Mouse (Mus musculus) embryonic facial prominence, embryonic 14.5 days (tissue): ENCODE measurements around the gene Avpr1b. TPM values are rescaled to one million over a fixed set of nuclear protein-coding genes. Genes with fewer than 3 reads are reported as not detected.
A peak's percentile ranks its signal among the peaks of the same experiment; 100 is the strongest.
"Not testable (repeated sequence)": the region's sequence is repeated elsewhere in the genome, so short reads cannot be mapped to it uniquely, and the experiment has no call there.

ENCODE experiments used
- ATAC-seq: fragments of 200-750 bp; cut with Nextera tagmentation; 2 replicates; pipeline ENCODE4 v1.8.0; 2017; ENCODE audit warnings: low read depth, moderate number of reproducible peaks, moderate TSS enrichment
- DNase-seq: peaks from one replicate; pipeline ENCODE4 v3.0.0-alpha.2; 2015; ENCODE audit warnings: low spot score
- H3K27ac ChIP-seq: fragments of 300-500 bp; sonication (generic); replicated peaks from 2 replicates; pipeline ENCODE4 v1.5.1; 2014; ENCODE audit warnings: low read depth, mild to moderate bottlenecking, low read length, moderate library complexity
- H3K27me3 ChIP-seq: fragments of 300-500 bp; sonication (generic); replicated peaks from 2 replicates; pipeline ENCODE4 v1.6.1; 2014; ENCODE audit warnings: low read length; ENCODE audit not compliant: control insufficient read depth, insufficient read depth
- H3K36me3 ChIP-seq: fragments of 300-500 bp; sonication (generic); 2 replicates; pipeline ENCODE4 v1.6.1; 2014; ENCODE audit warnings: low read length, mixed read lengths; ENCODE audit not compliant: control insufficient read depth, insufficient read depth
- H3K4me1 ChIP-seq: fragments of 300-500 bp; sonication (generic); 2 replicates; pipeline ENCODE4 v1.6.1; 2014; ENCODE audit warnings: antibody characterized with exemption, low read length; ENCODE audit not compliant: control insufficient read depth, insufficient read depth
- H3K4me2 ChIP-seq: fragments of 300-500 bp; sonication (generic); 2 replicates; pipeline ENCODE4 v1.6.1; 2014; ENCODE audit warnings: low read depth, mild to moderate bottlenecking, low read length, moderate library complexity, mixed read lengths
- H3K4me3 ChIP-seq: fragments of 300-500 bp; sonication (generic); 2 replicates; pipeline ENCODE4 v1.5.1; 2014; ENCODE audit warnings: low read depth, mild to moderate bottlenecking, low read length
- H3K9ac ChIP-seq: fragments of 300-500 bp; sonication (generic); 2 replicates; pipeline ENCODE4 v1.6.1; 2014; ENCODE audit warnings: low read depth, mild to moderate bottlenecking, low read length, moderate library complexity, mixed read lengths
- H3K9me3 ChIP-seq: fragments of 300-500 bp; sonication (generic); 2 replicates; pipeline ENCODE4 v1.6.1; 2016; ENCODE audit warnings: low read length; ENCODE audit not compliant: control insufficient read depth
- WGBS: fragments of 180-500 bp; shearing (Covaris S2); extraction: QIAGEN DNeasy Blood & Tissue Kit; methylation state at CpG from one replicate; pipeline ENCODE4 v1.1.7; 2014; 5-methylcytosine and 5-hydroxymethylcytosine counted together
- polyA plus RNA-seq: library from polyadenylated mRNA; unstranded; fragments of >200 nt; fragmentation: Nextera tagmentation; extraction: Ambion mirVana; gene quantifications from 2 replicates; pipeline ENCODE4 v1.2.1, GENCODE M21; 2014

Avpr1b gene
- 0.05 and 0.08 TPM in 2 replicates for polyA plus RNA-seq

GRCm38 (mm10) chr1:131598905-131599304 lies at the start of gene Avpr1b:
TSS of gene Avpr1b (plus strand) at chr1:131599239.
- DNase-seq: peak; percentile 28

GRCm38 (mm10) chr1:131551956-131552355 lies 47.1 kb upstream of the Avpr1b start:
- no peak overlapping the region for H3K4me2 ChIP-seq
- no peak for ATAC-seq
- 84% methylated on average over 2 of the region's 2 CpGs for WGBS
- H3K36me3 ChIP-seq: no peaks in the 10 kb centered on the region
- no peaks in the 10 kb centered on the region for H3K9me3 ChIP-seq
- no peak overlapping the region for H3K4me3 ChIP-seq
- no peak overlapping the region for H3K9ac ChIP-seq
- DNase-seq: no peak
- H3K27ac ChIP-seq: no peak overlapping the region
- H3K4me1 ChIP-seq: peaks cover 16% of the 10 kb centered on the region
- no peaks in the 10 kb centered on the region for H3K27me3 ChIP-seq

More at GRCm38 (mm10) chr1:131598905-131599304, at the start of gene Avpr1b:
- Histone ChIP-seq H3K36me3 (no peaks in the 10 kb centered on the region), H3K4me1 (no peaks in the 10 kb centered on the region), H3K4me2 (no peak within 1 kb of the TSS; the same call in 1 of the 2 replicates), H3K4me3 (no peak within 1 kb of the TSS), H3K27me3 (no peaks in the 10 kb centered on the region; the same call in 1 of the 2 replicates), H3K9ac (no peak within 1 kb of the TSS), H3K9me3 (no peaks in the 10 kb centered on the region), H3K27ac (no peak within 1 kb of the TSS)
- peak; percentile 53; the same call in 1 of the 2 replicates for ATAC-seq
- 28% methylated on average over 12 of the region's 12 CpGs for WGBS

- ATAC-seq (no peak), DNase-seq (no peak)
Measured at GRCm38 (mm10) chr1:131553428-131553827, 45.6 kb upstream of the Avpr1b start.

GRCm38 (mm10) chr1:131555042-131555812 lies 43.8 kb upstream of the Avpr1b start:
- no peaks in the 10 kb centered on the region for H3K9me3 ChIP-seq
- peak overlapping the region; percentile 45 for H3K4me2 ChIP-seq
- peak overlapping the region; percentile 63 for H3K9ac ChIP-seq
- peak overlapping the region; percentile 61 for H3K27ac ChIP-seq
- 3% methylated on average over 13 of the region's 13 CpGs for WGBS
- ATAC-seq (peak; percentile 98), DNase-seq (peak; percentile 93)
- peaks cover 4% of the 10 kb centered on the region; the same call in 1 of the 2 replicates for H3K4me1 ChIP-seq
- H3K4me3 ChIP-seq: no peak overlapping the region
- H3K27me3 ChIP-seq: no peaks in the 10 kb centered on the region
- no peaks in the 10 kb centered on the region for H3K36me3 ChIP-seq

More at GRCm38 (mm10) chr1:131553428-131553827, 45.6 kb upstream of the Avpr1b start:
- Histone ChIP-seq H3K27ac (no peak overlapping the region), H3K9ac (no peak overlapping the region), H3K36me3 (no peaks in the 10 kb centered on the region), H3K4me3 (no peak overlapping the region), H3K9me3 (no peaks in the 10 kb centered on the region), H3K4me1 (peaks cover 12% of the 10 kb centered on the region), H3K27me3 (no peaks in the 10 kb centered on the region), H3K4me2 (no peak overlapping the region)

- no peaks in the 10 kb centered on the region for H3K36me3 ChIP-seq
- H3K27me3 ChIP-seq: no peaks in the 10 kb centered on the region
- no peak overlapping the region for H3K4me3 ChIP-seq
- H3K4me2 ChIP-seq: no peak overlapping the region
- DNase-seq: no peak
- no peak overlapping the region for H3K27ac ChIP-seq
- no peak overlapping the region for H3K9ac ChIP-seq
- ATAC-seq: no peak
- H3K4me1 ChIP-seq: no peaks in the 10 kb centered on the region
- no peaks in the 10 kb centered on the region for H3K9me3 ChIP-seq
Measured at GRCm38 (mm10) chr1:131560500-131560899, 38.5 kb upstream of the Avpr1b start.

- ATAC-seq (no peak), DNase-seq (no peak)
- no peak overlapping the region for H3K9ac ChIP-seq
- no peaks in the 10 kb centered on the region for H3K27me3 ChIP-seq
- no peak overlapping the region for H3K4me2 ChIP-seq
- no peaks in the 10 kb centered on the region for H3K9me3 ChIP-seq
- no peak overlapping the region for H3K27ac ChIP-seq
- 88% methylated on average over 2 of the region's 2 CpGs for WGBS
- no peaks in the 10 kb centered on the region for H3K36me3 ChIP-seq
- no peak overlapping the region for H3K4me3 ChIP-seq
- no peaks in the 10 kb centered on the region for H3K4me1 ChIP-seq
Measured at GRCm38 (mm10) chr1:131562081-131562480, 37.0 kb upstream of the Avpr1b start.

- not testable (repeated sequence) for H3K27me3 ChIP-seq, H3K36me3 ChIP-seq, H3K4me1 ChIP-seq, H3K27ac ChIP-seq, H3K9ac ChIP-seq, H3K9me3 ChIP-seq, H3K4me2 ChIP-seq, H3K4me3 ChIP-seq
- ATAC-seq: peak; percentile 44; the same call in 1 of the 2 replicates
- 42% methylated on average over 11 of the region's 11 CpGs for WGBS
- peak; percentile 32 for DNase-seq
Measured at GRCm38 (mm10) chr1:131566056-131566455, 33.0 kb upstream of the Avpr1b start.

- H3K4me3 ChIP-seq: no peak overlapping the region
- H3K9me3 ChIP-seq: no peaks in the 10 kb centered on the region
- H3K9ac ChIP-seq: no peak overlapping the region
- DNase-seq (no peak), ATAC-seq (no peak)
- H3K4me1 ChIP-seq: no peaks in the 10 kb centered on the region
- no peak overlapping the region for H3K27ac ChIP-seq
- H3K27me3 ChIP-seq: no peaks in the 10 kb centered on the region
- no peak overlapping the region for H3K4me2 ChIP-seq
- H3K36me3 ChIP-seq: no peaks in the 10 kb centered on the region
- WGBS: 90% methylated on average over 6 of the region's 6 CpGs
Measured at GRCm38 (mm10) chr1:131569721-131570120, 29.3 kb upstream of the Avpr1b start.

GRCm38 (mm10) chr1:131570391-131570790 lies 28.6 kb upstream of the Avpr1b start:
- Histone ChIP-seq H3K27me3 (no peaks in the 10 kb centered on the region), H3K27ac (no peak overlapping the region), H3K4me2 (no peak overlapping the region), H3K9me3 (no peaks in the 10 kb centered on the region), H3K9ac (no peak overlapping the region), H3K36me3 (no peaks in the 10 kb centered on the region), H3K4me3 (no peak overlapping the region), H3K4me1 (no peaks in the 10 kb centered on the region)
- ATAC-seq (no peak), DNase-seq (no peak)
- 87% methylated on average over 4 of the region's 4 CpGs for WGBS
